Mouse (Mus musculus) heart, postnatal 0 days (tissue): ENCODE results near the gene Hist2h2aa2.

Source experiments
- CTCF ChIP-seq: IDR thresholded peaks from 2 replicates; pipeline ENCODE4 v1.5.1; 2016; ENCODE audit warnings: antibody characterized with exemption, control low read depth, low read depth
- EP300 ChIP-seq: IDR thresholded peaks from 2 replicates; pipeline ENCODE4 v1.6.1; 2016; ENCODE audit warnings: antibody characterized with exemption, low read depth

DNA sequence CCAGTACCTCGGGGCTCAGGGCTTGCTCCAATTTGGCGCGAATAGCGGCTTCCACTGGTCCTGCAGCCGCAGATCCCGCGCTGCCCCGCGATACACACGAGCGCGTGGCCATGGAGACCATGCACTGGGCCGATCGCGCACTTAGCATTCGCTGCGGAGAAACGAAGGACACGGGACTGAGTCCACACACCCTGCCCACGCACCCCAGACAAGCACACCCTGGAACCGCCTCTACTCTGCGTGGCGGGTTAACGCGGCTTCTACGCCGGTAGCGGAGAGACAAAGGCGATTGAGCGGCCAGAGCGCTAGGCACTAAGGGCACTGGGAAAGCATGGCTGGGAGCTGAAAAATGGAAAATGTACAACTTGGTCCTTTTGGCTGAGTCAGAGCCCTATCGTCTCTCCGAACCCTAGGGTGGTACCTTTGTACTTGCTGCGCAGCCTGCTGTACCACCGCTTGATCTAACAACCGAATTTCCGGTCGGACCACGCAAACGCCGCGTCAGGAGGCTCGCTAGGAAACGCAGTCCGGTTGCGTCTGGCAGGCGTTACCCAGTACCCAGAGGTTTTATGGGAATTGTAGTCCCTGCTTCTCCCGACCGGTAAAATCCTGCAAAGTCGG, 42.8 kb downstream of the Hist2h2aa2 start:
- TF ChIP-seq CTCF, result no peak
- no peak for TF ChIP-seq EP300
